Mouse (Mus musculus) ES-E14 (cell line): Measurements from ENCODE around the gene Rhd.

Experiments used
- CHD2 ChIP-seq: IDR thresholded peaks from 2 replicates; pipeline ENCODE4 v1.6.1; 2014; ENCODE audit warnings: mild to moderate bottlenecking, low read depth, low read length, inconsistent platforms
- HCFC1 ChIP-seq: IDR thresholded peaks from 2 replicates; pipeline ENCODE4 v1.6.1; 2012; ENCODE audit warnings: low read length, inconsistent platforms, borderline replicate concordance; ENCODE audit not compliant: insufficient read depth
- MAFK ChIP-seq: IDR thresholded peaks from 2 replicates; pipeline ENCODE4 v1.6.1; 2014; ENCODE audit warnings: mild to moderate bottlenecking, low read depth, low read length, inconsistent platforms; ENCODE audit not compliant: insufficient read depth
- ZC3H11A ChIP-seq: IDR thresholded peaks from 2 replicates; pipeline ENCODE4 v1.6.1; 2012; ENCODE audit warnings: low read depth, mild to moderate bottlenecking, inconsistent platforms, low read length, borderline replicate concordance

- peak; percentile 36; the same call in 1 of the 2 replicates for TF ChIP-seq HCFC1
- peak; percentile 59; the same call in 1 of the 2 replicates for TF ChIP-seq CHD2
- TF ChIP-seq MAFK, result peak; percentile 43; the same call in 1 of the 2 replicates
- TF ChIP-seq ZC3H11A, result no peak
Observed at GRCm38 (mm10) chr4:134923258-134924018, 59.1 kb downstream of the Rhd start, which contains the start of gene Rsrp1.
